Mouse (Mus musculus) limb, embryonic 13.5 days (tissue): Measurements from ENCODE around the gene Tnfrsf23. TPM values are rescaled to one million over a fixed set of nuclear protein-coding genes. Genes with fewer than 3 reads are reported as not detected.
"Not testable (repeated sequence)": the region's sequence is repeated elsewhere in the genome, so short reads cannot be mapped to it uniquely, and the experiment has no call there.

Source experiments
- ATAC-seq: fragments of 200-750 bp; cut with Nextera tagmentation; 2 replicates; pipeline ENCODE4 v1.8.0; 2017; ENCODE audit warnings: low read depth, moderate number of reproducible peaks, moderate TSS enrichment; ENCODE audit not compliant: low FRiP score
- H3K27ac ChIP-seq: fragments of 300-500 bp; sonication (generic); 2 replicates; pipeline ENCODE4 v1.5.1; 2015; ENCODE audit warnings: inconsistent platforms, mild to moderate bottlenecking, moderate library complexity
- H3K27me3 ChIP-seq: fragments of 300-500 bp; sonication (generic); 2 replicates; pipeline ENCODE4 v1.6.1; 2015; ENCODE audit warnings: mild to moderate bottlenecking, inconsistent platforms
- H3K36me3 ChIP-seq: fragments of 300-500 bp; sonication (generic); 2 replicates; pipeline ENCODE4 v1.6.1; 2015; ENCODE audit warnings: inconsistent platforms, mild to moderate bottlenecking, moderate library complexity
- H3K4me1 ChIP-seq: fragments of 300-500 bp; sonication (generic); 2 replicates; pipeline ENCODE4 v1.6.1; 2015; ENCODE audit warnings: inconsistent platforms
- H3K4me2 ChIP-seq: fragments of 300-500 bp; sonication (generic); replicated peaks from 2 replicates; pipeline ENCODE4 v1.6.1; 2015; ENCODE audit warnings: inconsistent platforms, mild to moderate bottlenecking, moderate library complexity
- H3K4me3 ChIP-seq: fragments of 300-500 bp; sonication (generic); 2 replicates; pipeline ENCODE4 v1.5.1; 2015; ENCODE audit warnings: moderate library complexity, mild to moderate bottlenecking, inconsistent platforms
- H3K9ac ChIP-seq: fragments of 300-500 bp; sonication (generic); 2 replicates; pipeline ENCODE4 v1.6.1; 2015; ENCODE audit warnings: mild to moderate bottlenecking, inconsistent platforms
- H3K9me3 ChIP-seq: fragments of 300-500 bp; sonication (generic); 2 replicates; pipeline ENCODE4 v1.6.1; 2016; ENCODE audit warnings: inconsistent platforms
- WGBS: fragments of 180-500 bp; shearing (Covaris S2); methylation state at CpG from one replicate; pipeline ENCODE4 v1.1.7; 2015; 5-methylcytosine and 5-hydroxymethylcytosine counted together
- polyA plus RNA-seq: library from polyadenylated mRNA; unstranded; fragments of >200 nt; fragmentation: Nextera tagmentation; extraction: Ambion mirVana; gene quantifications from 2 replicates; pipeline ENCODE4 v1.2.1, GENCODE M21; 2015

Gene Tnfrsf23
- polyA plus RNA-seq, 1 experiment from 2014 or later: 1.2 TPM

DNA sequence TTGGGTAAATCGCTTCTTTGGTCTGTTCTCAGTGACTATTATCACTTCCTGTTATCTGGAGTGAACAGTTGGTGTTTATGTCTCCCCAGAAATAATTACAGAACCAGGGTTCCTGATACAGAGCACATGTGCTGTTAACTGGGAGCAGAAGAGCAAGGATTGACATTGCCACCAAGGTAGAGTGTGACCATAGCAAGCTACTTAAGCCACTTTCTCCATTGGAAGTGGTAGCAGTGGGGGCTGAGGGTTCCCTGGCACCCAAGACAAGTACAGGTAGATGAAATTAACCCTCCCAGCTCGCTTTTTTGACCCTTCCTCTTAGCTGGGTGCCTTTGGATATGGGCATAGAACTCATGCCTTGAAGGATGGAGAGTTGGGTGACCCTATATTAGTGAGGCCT lies 4.8 kb downstream of the Tnfrsf23 start:
- not testable (repeated sequence) for H3K4me1 ChIP-seq, H3K4me2 ChIP-seq, ATAC-seq, H3K9me3 ChIP-seq, H3K4me3 ChIP-seq, H3K27ac ChIP-seq, H3K36me3 ChIP-seq, H3K9ac ChIP-seq, H3K27me3 ChIP-seq
- WGBS: 56% methylated on average over 2 of the region's 2 CpGs

DNA sequence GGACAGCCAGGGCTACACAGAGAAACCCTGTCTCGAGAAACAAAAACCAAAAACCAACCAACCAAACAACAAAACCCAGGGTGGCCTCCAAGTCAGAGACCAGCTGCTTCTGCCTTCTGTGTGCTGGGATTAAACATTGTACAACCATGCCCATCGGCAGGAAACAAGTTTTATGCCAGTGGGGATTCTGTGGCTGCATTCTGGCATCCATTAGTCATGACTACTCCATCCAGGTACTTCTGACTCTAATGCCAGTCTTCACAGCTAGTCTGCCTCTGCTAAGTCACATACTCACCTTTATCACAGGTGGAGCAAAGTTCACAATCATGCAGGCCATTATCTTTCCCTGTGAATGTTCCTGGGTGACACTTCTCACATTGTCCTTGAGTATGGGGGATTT lies 6.0 kb downstream of the Tnfrsf23 start:
- not testable (repeated sequence) for H3K27me3 ChIP-seq, H3K4me2 ChIP-seq, H3K27ac ChIP-seq, H3K9ac ChIP-seq, ATAC-seq, H3K36me3 ChIP-seq, H3K9me3 ChIP-seq, H3K4me1 ChIP-seq, H3K4me3 ChIP-seq
- 78% methylated on average over 2 of the region's 2 CpGs for WGBS

DNA sequence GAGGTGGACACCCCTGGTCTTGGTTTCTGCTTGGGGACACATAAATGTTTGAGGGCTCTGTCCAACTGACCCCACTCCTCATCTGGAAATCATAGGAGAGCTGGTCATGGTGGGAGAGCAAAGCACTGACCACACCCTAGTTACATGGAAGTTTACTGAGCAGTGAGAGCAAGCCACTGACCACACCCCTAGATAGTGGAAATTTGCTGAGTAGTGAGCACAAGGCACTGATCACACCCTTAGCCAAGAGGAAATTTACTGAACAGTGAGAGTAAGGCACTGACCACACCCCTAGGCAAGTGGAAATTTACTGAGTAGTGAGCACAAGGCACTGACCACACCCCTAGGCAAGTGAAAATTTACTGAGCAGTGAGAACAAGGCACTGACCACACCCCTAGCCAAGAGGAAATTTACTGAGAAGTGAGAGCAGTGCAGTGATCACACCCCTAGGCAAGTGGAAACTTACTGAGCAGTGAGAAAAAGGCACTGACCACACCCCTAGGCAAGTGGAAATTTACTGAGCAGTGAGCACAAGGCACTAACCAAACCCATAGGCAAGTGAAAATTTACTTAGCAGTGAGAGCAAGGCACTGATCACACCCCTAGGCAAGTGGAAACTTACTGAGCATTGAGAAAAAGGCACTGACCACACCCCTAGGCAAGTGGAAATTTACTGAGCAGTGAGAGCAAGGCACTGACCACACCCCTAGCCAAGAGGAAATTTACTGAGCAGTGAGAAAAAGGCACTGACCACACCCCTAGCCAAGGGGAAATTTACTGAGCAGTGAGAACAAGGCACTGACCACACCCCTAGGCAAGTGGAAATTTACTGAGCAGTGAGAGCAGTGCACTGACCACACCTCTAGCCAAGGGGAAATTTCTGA lies 19.0 kb downstream of the Tnfrsf23 start:
- H3K36me3 ChIP-seq: no peaks in the 10 kb centered on the region
- no peak overlapping the region for H3K4me2 ChIP-seq
- no peak overlapping the region for H3K9ac ChIP-seq
- ATAC-seq: no peak
- no peaks in the 10 kb centered on the region for H3K27me3 ChIP-seq
- H3K4me3 ChIP-seq: no peak overlapping the region
- H3K27ac ChIP-seq: no peak overlapping the region
- H3K4me1 ChIP-seq: no peaks in the 10 kb centered on the region
- no peaks in the 10 kb centered on the region; the same call in 1 of the 2 replicates for H3K9me3 ChIP-seq

DNA sequence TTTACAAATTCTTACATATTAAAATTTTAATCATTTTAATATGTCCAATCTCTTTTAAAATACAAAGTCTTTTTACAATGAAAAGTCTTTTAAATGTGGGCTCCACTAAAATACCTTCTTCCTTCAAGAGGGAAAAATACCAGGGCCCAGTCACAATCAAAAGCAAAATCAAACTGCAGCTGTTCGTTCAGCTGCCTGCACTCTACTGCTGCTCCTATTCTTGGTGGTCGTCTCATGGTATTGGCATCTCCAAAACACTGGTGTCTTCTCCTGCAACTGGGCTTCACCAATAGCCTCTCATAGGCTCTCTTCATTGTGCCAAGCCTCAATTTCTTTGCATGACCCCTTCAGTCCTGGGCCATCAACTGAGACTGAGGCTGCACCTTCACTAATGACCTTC lies 22.2 kb downstream of the Tnfrsf23 start:
- no peak for ATAC-seq
- Histone ChIP-seq H3K9me3 (no peaks in the 10 kb centered on the region; the same call in 1 of the 2 replicates), H3K4me1 (no peaks in the 10 kb centered on the region), H3K27ac (no peak overlapping the region), H3K36me3 (no peaks in the 10 kb centered on the region), H3K9ac (no peak overlapping the region), H3K4me3 (no peak overlapping the region), H3K4me2 (no peak overlapping the region), H3K27me3 (no peaks in the 10 kb centered on the region)
- WGBS: 81% methylated on average over 2 of the region's 2 CpGs

DNA sequence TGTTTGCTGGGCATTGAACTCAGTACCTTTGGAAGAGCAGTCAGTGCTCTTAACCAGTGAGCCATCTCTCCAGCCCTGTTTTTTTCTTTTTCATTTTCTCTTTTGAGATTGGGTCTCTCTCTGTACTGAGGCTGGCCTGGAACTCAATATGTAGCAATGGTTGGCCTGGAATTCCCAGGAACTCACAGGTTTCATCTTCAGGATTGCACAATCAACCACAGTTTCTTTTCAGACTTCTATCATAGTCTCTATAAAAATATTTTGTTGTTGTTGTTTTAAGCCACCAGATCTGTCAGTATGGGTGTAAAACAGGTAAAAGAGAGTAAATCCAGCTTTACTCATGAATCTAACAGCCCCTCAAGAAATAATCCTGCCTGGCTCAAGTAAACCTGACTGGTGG lies 24.9 kb downstream of the Tnfrsf23 start:
- H3K9me3 ChIP-seq: no peaks in the 10 kb centered on the region; the same call in 1 of the 2 replicates
- no peak overlapping the region for H3K4me3 ChIP-seq
- no peak overlapping the region for H3K9ac ChIP-seq
- H3K27me3 ChIP-seq: no peaks in the 10 kb centered on the region
- no peak overlapping the region for H3K27ac ChIP-seq
- no peaks in the 10 kb centered on the region for H3K4me1 ChIP-seq
- H3K4me2 ChIP-seq: no peak overlapping the region
- H3K36me3 ChIP-seq: no peaks in the 10 kb centered on the region
- ATAC-seq: no peak

DNA sequence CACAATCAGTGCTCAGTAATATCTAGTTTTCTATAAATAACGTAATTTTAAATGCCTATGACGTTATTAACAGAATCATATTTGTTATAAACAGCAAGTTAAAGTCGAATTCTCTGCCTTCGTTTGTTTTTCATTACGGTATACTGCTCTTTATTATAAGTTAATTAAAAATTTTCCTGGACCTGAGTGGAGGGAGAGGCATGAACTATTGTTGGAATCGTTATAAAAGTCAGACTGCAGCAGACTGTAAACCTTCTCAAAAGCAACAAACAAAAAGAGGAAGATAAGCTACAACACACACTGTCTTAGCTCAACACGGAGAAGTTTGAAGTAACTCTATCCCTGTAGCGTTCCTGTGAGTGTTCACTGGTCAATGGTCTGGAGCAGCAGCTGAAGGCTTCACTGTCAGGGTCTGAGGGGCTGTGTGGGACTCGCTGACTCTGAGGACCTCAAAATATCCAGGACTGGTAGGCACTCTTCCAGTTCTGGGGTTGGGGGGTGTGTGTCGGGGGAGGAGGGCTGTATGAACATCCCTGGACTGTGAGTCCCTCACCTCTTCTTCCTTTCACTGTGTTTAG lies 35.8 kb downstream of the Tnfrsf23 start:
- not testable (repeated sequence) for H3K4me1 ChIP-seq, H3K27ac ChIP-seq, H3K27me3 ChIP-seq, H3K36me3 ChIP-seq, H3K9ac ChIP-seq, ATAC-seq, H3K9me3 ChIP-seq
- 53% methylated on average over 10 of the region's 10 CpGs for WGBS
- Histone ChIP-seq H3K4me2 (peak overlapping the region; percentile 81), H3K4me3 (peak overlapping the region; percentile 79)

DNA sequence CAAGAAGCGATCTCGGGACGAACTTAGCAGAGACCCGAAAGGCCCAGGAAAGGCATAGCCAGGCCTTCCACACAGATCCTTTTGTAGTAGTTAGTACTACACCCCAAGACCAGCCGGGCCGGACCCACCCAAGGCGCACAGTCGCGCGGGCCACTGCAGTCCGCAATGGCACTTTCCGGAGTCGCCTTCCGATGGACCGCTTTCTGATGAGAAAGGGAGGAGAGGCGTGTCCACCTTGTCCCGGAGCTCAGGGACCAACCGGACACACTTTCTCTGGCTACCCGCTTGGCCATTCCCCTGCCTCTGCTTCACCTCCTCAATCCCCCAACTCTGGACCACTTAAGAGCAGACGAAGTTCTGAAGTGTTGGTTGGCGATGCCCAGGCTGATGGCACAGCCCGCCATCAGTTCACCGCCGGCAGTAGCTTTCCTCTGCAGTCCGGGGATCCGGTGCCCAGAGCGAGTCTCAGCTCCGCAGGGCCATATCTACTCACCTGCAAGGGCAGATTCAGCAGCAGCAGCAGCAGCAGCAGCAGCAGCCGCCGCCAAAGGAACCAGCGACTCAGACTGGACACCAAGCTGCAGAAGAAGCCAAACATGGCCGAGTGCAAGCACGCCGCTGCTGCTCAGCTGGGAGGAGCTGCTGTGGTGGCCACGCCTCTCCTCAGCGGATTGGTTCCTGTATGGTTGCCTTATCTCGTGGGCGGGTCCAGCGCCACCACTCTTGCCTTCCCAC lies 36.5 kb downstream of the Tnfrsf23 start, which contains the start of gene Tnfrsf22:
Gene Tnfrsf22 (minus strand): TSS at position 628 of the 735 bp plus-strand sequence.
- Histone ChIP-seq H3K27ac (no peak within 1 kb of the TSS), H3K4me2 (peak within 1 kb of the TSS; percentile 81), H3K36me3 (no peaks in the 10 kb centered on the region), H3K4me1 (no peaks in the 10 kb centered on the region), H3K9me3 (peaks cover 7% of the 10 kb centered on the region; the same call in 1 of the 2 replicates), H3K4me3 (peak within 1 kb of the TSS; percentile 79), H3K9ac (peak within 1 kb of the TSS; percentile 81), H3K27me3 (no peaks in the 10 kb centered on the region)
- 3% methylated on average over 39 of the region's 39 CpGs for WGBS
- ATAC-seq: peak; percentile 95

DNA sequence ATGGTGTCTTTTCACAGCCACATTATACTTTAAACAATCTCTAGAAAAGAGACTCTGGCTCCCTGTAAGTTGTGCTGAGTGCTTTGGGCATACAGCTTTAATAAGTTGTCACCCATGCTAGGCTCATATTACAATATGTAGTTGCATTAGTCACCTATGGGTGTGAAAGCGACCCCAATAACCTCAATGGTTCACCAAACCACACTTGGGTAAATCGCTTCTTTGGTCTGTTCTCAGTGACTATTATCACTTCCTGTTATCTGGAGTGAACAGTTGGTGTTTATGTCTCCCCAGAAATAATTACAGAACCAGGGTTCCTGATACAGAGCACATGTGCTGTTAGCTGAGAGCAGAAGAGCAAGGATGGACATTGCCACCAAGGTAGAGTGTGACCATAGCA lies 41.7 kb downstream of the Tnfrsf23 start:
- ATAC-seq: not testable (repeated sequence)

DNA sequence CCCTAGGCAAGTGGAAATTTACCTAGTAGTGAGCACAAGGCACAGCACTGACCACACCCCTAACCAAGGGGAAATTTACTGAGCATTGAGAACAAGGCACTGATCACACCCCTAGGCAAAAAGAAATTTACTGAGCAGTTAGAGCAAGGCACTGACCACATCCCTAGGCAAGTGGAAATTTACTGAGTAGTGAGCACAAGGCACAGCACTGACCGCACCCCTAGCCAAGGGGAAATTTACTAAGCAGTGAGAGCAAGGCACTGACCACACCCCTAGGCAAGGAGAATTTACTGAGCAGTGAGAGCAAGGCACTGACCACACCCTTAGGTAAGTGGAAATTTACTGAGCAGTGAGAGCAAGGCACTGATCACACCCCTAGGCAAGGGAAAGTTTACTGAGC lies 49.0 kb downstream of the Tnfrsf23 start:
- H3K4me3 ChIP-seq: no peak overlapping the region
- H3K27me3 ChIP-seq: no peaks in the 10 kb centered on the region
- H3K27ac ChIP-seq: no peak overlapping the region
- H3K36me3 ChIP-seq: 0 out of 2 replicates have a peak, but pooled peaks cover 5% of the 10 kb centered on the region
- ATAC-seq: no peak
- peaks cover 8% of the 10 kb centered on the region; the same call in 1 of the 2 replicates for H3K9me3 ChIP-seq
- H3K4me1 ChIP-seq: no peaks in the 10 kb centered on the region
- WGBS: 93% methylated on average over 1 of the region's 1 CpGs
- H3K4me2 ChIP-seq: no peak overlapping the region
- H3K9ac ChIP-seq: no peak overlapping the region

More for the DNA sequence above, 41.7 kb downstream of the Tnfrsf23 start:
- not testable (repeated sequence) for H3K27me3 ChIP-seq, H3K4me2 ChIP-seq, H3K36me3 ChIP-seq, H3K9me3 ChIP-seq, H3K4me3 ChIP-seq, H3K27ac ChIP-seq, H3K4me1 ChIP-seq, H3K9ac ChIP-seq
- WGBS: 83% methylated on average over 2 of the region's 2 CpGs

DNA sequence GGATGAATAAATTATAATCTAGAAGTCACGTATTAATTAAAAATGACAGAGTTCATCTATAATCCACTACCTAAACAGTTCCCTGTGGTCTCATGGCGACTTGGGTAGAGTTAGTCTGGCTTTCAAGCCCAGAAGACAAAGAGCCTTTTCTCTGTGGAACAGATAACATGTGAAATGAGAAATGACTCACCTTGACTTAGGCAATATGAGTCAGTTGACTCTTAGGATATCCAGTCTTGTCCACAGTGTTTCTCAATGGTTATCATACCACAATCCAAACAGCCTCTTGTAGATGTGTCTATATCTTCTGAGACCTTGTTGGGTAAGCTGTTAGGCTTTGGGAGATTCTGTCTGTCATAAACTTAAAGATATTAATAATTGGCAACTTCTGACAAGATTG lies 54.2 kb downstream of the Tnfrsf23 start:
- Histone ChIP-seq H3K4me3 (no peak overlapping the region), H3K27me3 (no peaks in the 10 kb centered on the region), H3K27ac (no peak overlapping the region), H3K9ac (no peak overlapping the region), H3K4me1 (no peaks in the 10 kb centered on the region), H3K36me3 (no peaks in the 10 kb centered on the region), H3K9me3 (peaks cover 8% of the 10 kb centered on the region; the same call in 1 of the 2 replicates), H3K4me2 (no peak overlapping the region)
- WGBS: 70% methylated on average over 2 of the region's 2 CpGs
- no peak for ATAC-seq

DNA sequence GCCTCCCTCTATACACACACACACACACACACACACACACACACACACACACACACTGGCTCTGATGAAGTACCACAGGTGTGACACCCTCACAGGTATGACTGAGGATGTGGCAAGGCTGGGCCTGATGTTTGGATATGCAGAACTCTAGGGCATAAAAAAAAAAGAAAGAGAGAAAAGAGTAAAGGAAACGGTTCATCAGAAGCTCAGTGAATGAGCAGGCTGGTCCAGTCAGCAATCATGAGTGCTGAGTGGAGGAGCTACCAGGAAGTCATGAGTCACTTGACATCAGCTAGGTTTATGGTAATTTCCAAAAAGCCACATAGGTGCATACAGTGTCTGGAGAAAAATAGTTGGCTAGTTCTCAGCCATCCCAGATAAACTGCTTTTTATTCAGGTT lies 56.2 kb downstream of the Tnfrsf23 start:
- ATAC-seq: no peak
- Histone ChIP-seq H3K4me1 (no peaks in the 10 kb centered on the region), H3K36me3 (no peaks in the 10 kb centered on the region), H3K9me3 (peaks cover 8% of the 10 kb centered on the region; the same call in 1 of the 2 replicates), H3K9ac (no peak overlapping the region), H3K4me2 (no peak overlapping the region), H3K27me3 (no peaks in the 10 kb centered on the region), H3K4me3 (no peak overlapping the region), H3K27ac (no peak overlapping the region)
- 63% methylated on average over 1 of the region's 1 CpGs for WGBS

DNA sequence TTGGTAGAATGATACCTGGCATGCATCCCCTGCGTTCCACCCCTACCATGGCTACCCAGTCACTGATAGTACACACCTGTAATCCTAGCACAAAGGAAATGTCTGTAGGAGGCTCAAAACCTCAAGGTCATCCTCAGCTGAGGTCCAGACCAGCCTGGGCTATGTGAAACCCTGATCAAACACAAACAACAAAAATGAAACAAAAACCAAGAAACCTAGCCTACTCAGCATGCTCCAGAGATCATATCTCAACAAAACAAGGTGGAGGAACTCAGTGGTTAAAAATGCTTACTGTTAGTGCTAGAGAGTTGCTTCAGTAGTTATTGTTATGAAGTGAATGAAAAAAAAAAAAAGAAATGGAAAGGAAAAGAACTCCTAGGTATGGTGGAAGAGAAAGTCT lies 57.1 kb downstream of the Tnfrsf23 start, which contains the start of gene Tnfrsf26:
Gene Tnfrsf26 (minus strand): TSS at position 183 of the 400 bp plus-strand sequence.
- no peak within 1 kb of the TSS for H3K4me3 ChIP-seq
- no peak within 1 kb of the TSS for H3K9ac ChIP-seq
- H3K4me2 ChIP-seq: no peak within 1 kb of the TSS
- no peak for ATAC-seq
- H3K9me3 ChIP-seq: peaks cover 7% of the 10 kb centered on the region; the same call in 1 of the 2 replicates
- no peak within 1 kb of the TSS for H3K27ac ChIP-seq
- no peaks in the 10 kb centered on the region for H3K4me1 ChIP-seq
- WGBS: 93% methylated on average over 1 of the region's 1 CpGs
- H3K27me3 ChIP-seq: no peaks in the 10 kb centered on the region
- H3K36me3 ChIP-seq: no peaks in the 10 kb centered on the region
